Mouse (Mus musculus): Measurements from ENCODE around the gene Hsd3b6.
"Not testable (repeated sequence)": the region's sequence is repeated elsewhere in the genome, so short reads cannot be mapped to it uniquely, and the experiment has no call there.

Hsd3b6 gene

GRCm38 (mm10) chr3:98814101-98814670 lies at the start of gene Hsd3b6:
Gene Hsd3b6 (minus strand): TSS chr3:98814443.
- DNase-seq: no peak

- DNase-seq: no peak
Measured at GRCm38 (mm10) chr3:98862800-98863199, 48.6 kb upstream of the Hsd3b6 start.

GRCm38 (mm10) chr3:98859576-98859975 lies 45.3 kb upstream of the Hsd3b6 start, which contains the start of gene Hsd3b1:
Gene Hsd3b1 (minus strand): TSS chr3:98859794.
- no peak for DNase-seq

GRCm38 (mm10) chr3:98858051-98858450 lies 43.8 kb upstream of the Hsd3b6 start:
- no peak for DNase-seq

GRCm38 (mm10) chr3:98856892-98857291 lies 42.6 kb upstream of the Hsd3b6 start:
- no peak for DNase-seq

- DNase-seq: no peak
Measured at GRCm38 (mm10) chr3:98855160-98855559, 40.9 kb upstream of the Hsd3b6 start.

GRCm38 (mm10) chr3:98853685-98854084 lies 39.4 kb upstream of the Hsd3b6 start:
- DNase-seq: no peak

- DNase-seq: no peak
Measured at GRCm38 (mm10) chr3:98853051-98853450, 38.8 kb upstream of the Hsd3b6 start.

- DNase-seq: no peak
Measured at GRCm38 (mm10) chr3:98852631-98853030, 38.4 kb upstream of the Hsd3b6 start.

GRCm38 (mm10) chr3:98851853-98852252 lies 37.6 kb upstream of the Hsd3b6 start:
- DNase-seq: no peak

- DNase-seq: no peak
Measured at GRCm38 (mm10) chr3:98850262-98850661, 36.0 kb upstream of the Hsd3b6 start.

GRCm38 (mm10) chr3:98848898-98849297 lies 34.7 kb upstream of the Hsd3b6 start:
- no peak for DNase-seq

GRCm38 (mm10) chr3:98812653-98813052 lies 1.6 kb downstream of the Hsd3b6 start:
- not testable (repeated sequence) for DNase-seq

GRCm38 (mm10) chr3:98805032-98805431 lies 9.2 kb downstream of the Hsd3b6 start:
- not testable (repeated sequence) for DNase-seq

- DNase-seq: no peak
Measured at GRCm38 (mm10) chr3:98786551-98786950, 27.7 kb downstream of the Hsd3b6 start.

- no peak for DNase-seq
Measured at GRCm38 (mm10) chr3:98782181-98782868, 31.9 kb downstream of the Hsd3b6 start.

GRCm38 (mm10) chr3:98780921-98781320 lies 33.3 kb downstream of the Hsd3b6 start:
- no peak for DNase-seq

- no peak for DNase-seq
Measured at GRCm38 (mm10) chr3:98764155-98764554, 50.1 kb downstream of the Hsd3b6 start.

- no peak for DNase-seq
Measured at GRCm38 (mm10) chr3:98756836-98757235, 57.4 kb downstream of the Hsd3b6 start.
